Mouse (Mus musculus) midbrain, embryonic 14.5 days (tissue): Measurements from ENCODE around the gene Klhl32. TPM values are rescaled to one million over a fixed set of nuclear protein-coding genes. Genes with fewer than 3 reads are reported as not detected.
"Not testable (repeated sequence)": the region's sequence is repeated elsewhere in the genome, so short reads cannot be mapped to it uniquely, and the experiment has no call there.

ENCODE experiments used
- ATAC-seq: fragments of 200-750 bp; cut with Nextera tagmentation; 2 replicates; pipeline ENCODE4 v1.8.0; 2017; ENCODE audit warnings: moderate number of reproducible peaks, moderate library complexity; ENCODE audit not compliant: low FRiP score, low TSS enrichment
- DNase-seq: peaks from one replicate; pipeline ENCODE4 v3.0.0-alpha.2; 2015
- H3K27ac ChIP-seq: fragments of 300-500 bp; sonication (generic); replicated peaks from 2 replicates; pipeline ENCODE4 v1.5.1; 2014; ENCODE audit warnings: mild to moderate bottlenecking, low read depth, low read length, moderate library complexity
- H3K27me3 ChIP-seq: fragments of 300-500 bp; sonication (generic); 2 replicates; pipeline ENCODE4 v1.6.1; 2014; ENCODE audit warnings: low read length, control low read depth, mixed read lengths; ENCODE audit not compliant: control insufficient read depth, insufficient read depth
- H3K36me3 ChIP-seq: fragments of 300-500 bp; sonication (generic); 2 replicates; pipeline ENCODE4 v1.6.1; 2014; ENCODE audit warnings: low read length, control low read depth; ENCODE audit not compliant: control insufficient read depth, insufficient read depth
- H3K4me1 ChIP-seq: fragments of 300-500 bp; sonication (generic); 2 replicates; pipeline ENCODE4 v1.6.1; 2014; ENCODE audit warnings: mild to moderate bottlenecking, antibody characterized with exemption, low read length, control low read depth; ENCODE audit not compliant: control insufficient read depth, insufficient read depth
- H3K4me2 ChIP-seq: fragments of 300-500 bp; sonication (generic); 2 replicates; pipeline ENCODE4 v1.6.1; 2014; ENCODE audit warnings: mild to moderate bottlenecking, low read length, moderate library complexity
- H3K4me3 ChIP-seq: fragments of 300-500 bp; sonication (generic); replicated peaks from 2 replicates; pipeline ENCODE4 v1.5.1; 2014; ENCODE audit warnings: low read depth, low read length
- H3K9ac ChIP-seq: fragments of 300-500 bp; sonication (generic); replicated peaks from 2 replicates; pipeline ENCODE4 v1.6.1; 2014; ENCODE audit warnings: mild to moderate bottlenecking, low read length, moderate library complexity
- H3K9me3 ChIP-seq: fragments of 300-500 bp; sonication (generic); 2 replicates; pipeline ENCODE4 v1.6.1; 2016; ENCODE audit warnings: low read length, control low read depth, mixed read lengths; ENCODE audit not compliant: control insufficient read depth
- WGBS: fragments of 180-500 bp; shearing (Covaris S2); extraction: QIAGEN DNeasy Blood & Tissue Kit; methylation state at CpG from one replicate; pipeline ENCODE4 v1.1.7; 2014; 5-methylcytosine and 5-hydroxymethylcytosine counted together
- polyA plus RNA-seq: library from polyadenylated mRNA; unstranded; fragments of >200 nt; fragmentation: Nextera tagmentation; extraction: Ambion mirVana; gene quantifications from 2 replicates; pipeline ENCODE4 v1.2.1, GENCODE M21; 2014

Gene Klhl32
- polyA plus RNA-seq, 1 experiment from 2014 or later = 22.3 TPM

DNA sequence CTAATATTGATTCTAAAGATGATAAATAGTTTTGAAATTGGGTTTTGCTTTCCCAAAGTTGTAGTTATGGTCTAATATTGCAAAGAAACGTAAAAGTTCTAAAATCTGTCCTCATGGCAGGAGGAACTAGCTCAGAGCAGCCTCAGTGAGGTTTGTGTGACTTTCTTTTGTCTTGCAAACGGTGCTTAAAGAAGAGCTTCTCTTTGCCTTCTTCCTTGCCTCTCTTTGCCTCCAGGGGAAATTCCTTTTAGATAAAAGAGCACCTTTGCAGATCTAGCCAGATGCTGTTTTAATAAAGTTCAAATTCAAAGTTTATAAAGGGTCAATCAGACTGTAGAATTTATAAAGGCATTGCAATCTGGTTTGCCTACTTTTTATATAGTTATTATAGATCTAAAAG lies 38.5 kb upstream of the Klhl32 start:
- not testable (repeated sequence) for H3K27me3 ChIP-seq, H3K4me3 ChIP-seq, H3K4me1 ChIP-seq, H3K9ac ChIP-seq, H3K27ac ChIP-seq, ATAC-seq, H3K4me2 ChIP-seq, H3K36me3 ChIP-seq, DNase-seq, H3K9me3 ChIP-seq
- 36% methylated on average over 2 of the region's 2 CpGs for WGBS

DNA sequence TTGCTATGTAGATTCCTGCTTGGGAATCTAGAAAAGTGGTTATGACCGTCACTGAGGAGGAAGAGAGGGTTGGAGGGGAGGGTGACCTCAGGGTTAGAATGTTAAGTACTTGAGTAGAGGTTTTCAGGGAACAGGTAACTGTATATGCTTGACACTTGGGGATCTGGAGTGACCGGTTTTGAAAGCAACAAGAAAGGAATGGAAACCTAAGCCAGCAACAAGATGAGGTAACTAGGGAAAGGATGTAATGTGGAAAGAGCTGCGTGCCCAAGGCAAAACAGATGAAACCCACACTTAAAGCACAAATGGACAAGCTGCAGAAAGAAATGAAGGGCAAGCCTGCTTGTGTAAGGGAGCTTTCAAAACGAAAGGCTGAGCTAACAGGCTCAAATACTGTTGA lies 18.3 kb upstream of the Klhl32 start:
- Histone ChIP-seq H3K4me3 (no peak overlapping the region), H3K36me3 (no peaks in the 10 kb centered on the region), H3K4me1 (no peaks in the 10 kb centered on the region), H3K4me2 (no peak overlapping the region), H3K27ac (no peak overlapping the region), H3K9ac (no peak overlapping the region), H3K9me3 (no peaks in the 10 kb centered on the region), H3K27me3 (no peaks in the 10 kb centered on the region)
- DNase-seq (no peak), ATAC-seq (no peak)
- 82% methylated on average over 4 of the region's 4 CpGs for WGBS

DNA sequence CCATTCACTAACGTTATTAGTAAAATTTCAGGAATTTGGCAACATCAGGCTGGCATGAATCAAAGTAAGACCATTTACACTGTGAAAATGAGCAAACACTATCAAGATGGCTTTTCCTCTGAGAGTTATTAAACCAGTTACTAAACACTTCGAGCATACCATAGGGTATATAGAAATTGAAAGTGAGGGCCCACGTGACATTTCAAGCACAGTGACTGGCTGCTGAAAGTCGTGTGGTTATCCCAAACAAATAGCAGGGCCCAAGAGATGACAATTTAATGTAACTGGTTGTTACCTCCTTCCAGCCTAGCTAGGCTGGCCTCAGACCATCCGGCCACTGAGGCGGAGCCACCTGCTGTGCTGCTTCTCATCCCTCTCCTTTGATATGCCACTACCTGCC lies 14.8 kb upstream of the Klhl32 start:
- no peaks in the 10 kb centered on the region for H3K27me3 ChIP-seq
- H3K4me1 ChIP-seq = no peaks in the 10 kb centered on the region
- DNase-seq = no peak
- no peak overlapping the region for H3K27ac ChIP-seq
- no peaks in the 10 kb centered on the region for H3K9me3 ChIP-seq
- no peaks in the 10 kb centered on the region for H3K36me3 ChIP-seq
- no peak overlapping the region for H3K4me3 ChIP-seq
- H3K9ac ChIP-seq = no peak overlapping the region
- WGBS = 57% methylated on average over 6 of the region's 6 CpGs
- ATAC-seq = no peak
- no peak overlapping the region for H3K4me2 ChIP-seq

DNA sequence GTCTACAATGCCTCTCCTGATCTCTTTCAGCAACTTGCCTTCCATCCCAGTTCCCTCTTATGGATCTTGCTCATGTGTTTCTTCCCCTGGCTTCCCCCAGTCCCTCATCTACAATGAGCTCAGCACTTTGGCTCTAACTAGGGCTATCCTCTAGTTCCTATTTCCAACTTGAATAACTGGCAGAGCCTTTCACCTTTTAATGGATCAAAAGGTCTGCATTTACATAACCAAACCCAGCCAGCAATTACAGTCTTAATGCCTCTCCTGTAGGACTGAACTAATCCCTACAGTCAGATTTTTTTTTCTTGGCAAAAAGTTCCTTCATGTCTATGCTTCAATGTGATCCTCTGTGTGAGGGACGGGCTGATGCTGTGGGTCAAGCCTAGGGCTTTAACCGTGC lies 3.5 kb downstream of the Klhl32 start:
- Histone ChIP-seq H3K9me3 (no peaks in the 10 kb centered on the region), H3K36me3 (no peaks in the 10 kb centered on the region), H3K27me3 (no peaks in the 10 kb centered on the region), H3K4me3 (no peak overlapping the region), H3K4me2 (no peak overlapping the region), H3K9ac (no peak overlapping the region), H3K27ac (no peak overlapping the region), H3K4me1 (peaks cover 16% of the 10 kb centered on the region)
- DNase-seq (no peak), ATAC-seq (no peak)
- WGBS = 78% methylated on average over 2 of the region's 2 CpGs

DNA sequence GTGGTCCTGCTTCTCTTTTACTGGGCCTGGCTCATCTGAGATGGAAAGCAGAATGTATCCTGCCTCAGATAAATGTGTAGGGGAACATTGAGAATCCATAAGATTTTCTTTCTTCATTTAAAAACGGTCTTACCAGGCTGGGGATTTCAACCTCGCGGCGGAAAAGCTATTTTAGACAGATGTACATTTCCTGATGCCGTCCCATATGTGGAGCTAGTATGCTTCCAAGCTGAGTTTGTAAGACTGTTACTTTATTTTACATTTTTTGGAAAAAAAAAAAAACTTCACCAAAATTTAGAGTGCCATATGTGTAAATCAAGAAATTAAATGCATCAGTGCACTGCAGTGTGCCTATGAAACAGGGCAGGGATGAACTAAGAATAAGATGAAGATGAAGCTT lies 5.4 kb downstream of the Klhl32 start:
- H3K4me2 ChIP-seq = no peak overlapping the region
- WGBS = 97% methylated on average over 5 of the region's 5 CpGs
- H3K4me1 ChIP-seq = peaks cover 16% of the 10 kb centered on the region
- ATAC-seq = no peak
- H3K36me3 ChIP-seq = no peaks in the 10 kb centered on the region
- DNase-seq = no peak
- no peaks in the 10 kb centered on the region for H3K9me3 ChIP-seq
- no peak overlapping the region for H3K4me3 ChIP-seq
- no peak overlapping the region for H3K27ac ChIP-seq
- no peak overlapping the region for H3K9ac ChIP-seq
- H3K27me3 ChIP-seq = no peaks in the 10 kb centered on the region

DNA sequence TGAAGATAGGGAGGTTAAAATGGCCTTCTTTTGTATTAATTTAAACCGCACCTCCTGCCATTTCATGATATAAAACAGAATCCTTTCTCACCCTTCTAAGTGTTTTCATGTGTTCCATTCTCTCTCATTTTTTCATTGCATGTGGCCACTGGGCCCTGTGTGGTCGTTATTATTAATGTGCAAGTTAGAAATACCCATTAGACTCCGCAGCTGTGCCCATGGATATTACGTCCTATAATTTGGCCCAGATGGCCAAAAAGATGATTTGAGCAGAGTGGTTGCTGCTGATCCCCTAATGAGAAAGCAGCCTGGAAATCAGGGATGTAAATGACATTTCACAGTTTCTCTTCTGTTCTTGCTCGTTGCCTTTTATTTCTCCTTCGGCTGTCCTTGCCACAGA lies 12.4 kb downstream of the Klhl32 start:
- peak; percentile 59; the same call in 1 of the 2 replicates for ATAC-seq
- DNase-seq = no peak
- 54% methylated on average over 6 of the region's 6 CpGs for WGBS
- no peaks in the 10 kb centered on the region for H3K9me3 ChIP-seq
- peak overlapping the region; percentile 8 for H3K27ac ChIP-seq
- no peaks in the 10 kb centered on the region for H3K36me3 ChIP-seq
- H3K27me3 ChIP-seq = no peaks in the 10 kb centered on the region
- H3K4me2 ChIP-seq = no peak overlapping the region
- H3K4me3 ChIP-seq = no peak overlapping the region
- no peak overlapping the region for H3K9ac ChIP-seq
- no peaks in the 10 kb centered on the region for H3K4me1 ChIP-seq

DNA sequence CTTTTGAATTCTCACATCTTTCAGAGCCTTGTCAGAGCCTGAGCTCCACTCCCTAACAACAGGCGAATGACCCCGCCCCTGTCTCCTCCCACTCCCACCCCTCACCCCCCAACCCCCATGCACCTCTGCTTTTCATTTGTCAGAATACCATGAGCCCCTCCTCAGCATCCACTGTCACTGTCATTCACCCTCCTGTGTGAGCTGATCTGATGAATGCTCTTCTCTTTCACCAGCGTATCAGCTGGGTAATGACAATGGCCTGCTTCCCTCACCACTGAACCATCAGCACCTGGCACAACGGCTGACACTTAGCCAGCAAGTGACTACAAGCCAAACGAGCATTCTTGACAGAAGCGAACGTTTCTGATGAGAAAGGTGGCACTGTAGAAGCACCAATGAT lies 15.4 kb downstream of the Klhl32 start:
- H3K9me3 ChIP-seq = no peaks in the 10 kb centered on the region
- H3K4me2 ChIP-seq = no peak overlapping the region
- H3K36me3 ChIP-seq = no peaks in the 10 kb centered on the region
- H3K4me3 ChIP-seq = no peak overlapping the region
- DNase-seq = no peak
- ATAC-seq = no peak
- H3K27me3 ChIP-seq = no peaks in the 10 kb centered on the region
- WGBS = 32% methylated on average over 7 of the region's 7 CpGs
- H3K9ac ChIP-seq = no peak overlapping the region
- no peak overlapping the region for H3K27ac ChIP-seq
- no peaks in the 10 kb centered on the region for H3K4me1 ChIP-seq

DNA sequence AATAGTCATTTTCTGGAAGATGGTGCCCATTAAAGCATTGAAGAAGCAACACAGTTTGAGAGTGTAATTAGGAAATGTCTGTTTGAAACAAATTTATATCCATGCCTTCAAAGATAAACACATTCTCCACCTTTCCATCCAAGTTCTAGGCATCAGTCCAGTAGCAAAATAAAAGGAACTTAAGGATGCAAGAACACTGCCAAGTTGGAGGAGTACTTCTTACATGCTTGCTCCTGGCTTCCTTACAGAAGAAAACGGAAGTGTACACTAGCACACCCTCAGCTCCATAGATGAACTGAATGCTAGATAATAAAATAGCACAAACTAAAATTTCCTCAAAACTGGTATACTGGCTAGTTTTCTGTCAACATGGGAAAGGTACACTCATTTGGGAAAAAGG lies 42.6 kb downstream of the Klhl32 start:
- WGBS = 95% methylated on average over 1 of the region's 1 CpGs
- H3K36me3 ChIP-seq = no peaks in the 10 kb centered on the region
- no peak for DNase-seq

DNA sequence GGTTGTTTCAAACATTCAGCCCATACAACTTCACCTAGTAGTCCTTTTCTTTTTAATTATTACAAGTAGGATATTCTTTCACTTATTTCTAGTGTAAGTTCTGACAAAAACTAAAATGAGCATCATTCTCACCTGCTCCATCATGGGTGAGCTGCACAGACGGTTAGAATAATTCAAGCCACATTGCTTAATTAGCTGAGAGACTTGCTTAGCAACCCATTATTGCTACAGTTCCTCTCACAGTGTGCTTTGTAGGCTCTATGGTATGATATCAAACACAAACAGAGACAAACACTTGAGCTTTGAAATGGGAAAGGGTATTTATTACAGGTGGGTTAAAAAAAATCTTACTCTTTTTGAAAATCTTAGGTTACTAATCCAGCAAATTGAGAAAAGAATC lies 49.0 kb downstream of the Klhl32 start:
- H3K4me1 ChIP-seq = no peaks in the 10 kb centered on the region
- H3K4me3 ChIP-seq = no peak overlapping the region
- no peaks in the 10 kb centered on the region for H3K27me3 ChIP-seq
- H3K9ac ChIP-seq = no peak overlapping the region
- DNase-seq = no peak
- H3K36me3 ChIP-seq = no peaks in the 10 kb centered on the region
- H3K9me3 ChIP-seq = no peaks in the 10 kb centered on the region
- no peak overlapping the region for H3K4me2 ChIP-seq
- ATAC-seq = no peak
- no peak overlapping the region for H3K27ac ChIP-seq
- 35% methylated on average over 1 of the region's 1 CpGs for WGBS

More for the DNA sequence above, 42.6 kb downstream of the Klhl32 start:
- Histone ChIP-seq H3K4me2 (no peak overlapping the region), H3K4me3 (no peak overlapping the region), H3K9me3 (no peaks in the 10 kb centered on the region), H3K4me1 (no peaks in the 10 kb centered on the region), H3K9ac (no peak overlapping the region), H3K27ac (no peak overlapping the region), H3K27me3 (no peaks in the 10 kb centered on the region)
- ATAC-seq = no peak
